Mouse (Mus musculus): ENCODE results near the gene Bmper.

GRCm38 (mm10) chr9:23364047-23364446 lies 141.2 kb downstream of the Bmper start:
- TF ChIP-seq POLR2A (IDR thresholded peaks at IDR 0.05; ENCODE audit: low read depth, low read length), result no peak
- no peak for TF ChIP-seq CTCF (IDR thresholded peaks at IDR 0.05; ENCODE audit: borderline replicate concordance, insufficient read depth, low read length)

Data from embryonic fibroblast, embryonic 13.5 days (primary cell).